Mouse (Mus musculus): ENCODE results near the gene Zfp382.

DNA sequence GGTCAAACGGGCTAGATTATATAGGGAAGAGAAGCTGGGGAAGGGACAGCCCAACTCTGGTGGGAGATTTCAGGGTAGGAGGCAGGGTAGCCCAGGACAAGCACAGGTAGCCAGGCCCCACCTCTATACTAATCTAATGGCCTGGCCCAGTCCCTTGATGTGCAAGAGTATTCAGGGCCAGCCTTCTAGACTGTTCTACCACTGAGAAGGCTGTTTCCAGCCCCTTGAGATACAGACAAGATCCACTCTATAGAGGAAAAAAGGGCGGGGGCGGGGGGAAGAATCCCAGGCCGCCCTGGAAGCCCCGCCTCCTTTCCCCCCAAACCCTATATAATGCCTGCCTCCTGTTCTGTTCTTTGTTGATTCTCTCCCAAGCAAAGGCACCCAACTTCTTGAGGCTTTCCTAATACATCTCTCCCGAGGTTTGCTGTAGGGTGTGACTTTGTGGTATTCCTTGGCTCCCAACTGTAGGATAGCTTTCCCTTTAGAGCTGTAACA lies 27.8 kb upstream of the Zfp382 start:
- TF ChIP-seq CTCF (IDR thresholded peaks at IDR 0.05; ENCODE audit: control insufficient read depth, insufficient read depth, insufficient read length) (no peak), CEBPB (IDR thresholded peaks at IDR 0.05; ENCODE audit: low read depth) (no peak)
